Mouse (Mus musculus) heart, adult 18-20 months (tissue): Measurements from ENCODE around the gene Acd. TPM values are rescaled to one million over a fixed set of nuclear protein-coding genes. Genes with fewer than 3 reads are reported as not detected.

Experiments
- DNase-seq, 2 experiments: peaks; one replicate each; pipeline ENCODE4 v3.0.0; 2021 to 2022; ENCODE audit warnings: mixed read lengths in 1 of 2
- long read RNA-seq, 2 experiments: library from polyadenylated mRNA; stranded (forward); transcript quantifications; one replicate each; pipeline ENCODE4 v2.0.0; 2021
- total RNA-seq, 2 experiments: library from RNA; stranded (reverse); gene quantifications; 2 replicates each; pipeline ENCODE4 v1.2.3; 2021

Gene Acd
- 10 to 100 TPM; 11.0 to 12.6 TPM for total RNA-seq
- long read RNA-seq, experiment 1, transcript Acd-201 (11 exons, 3,154 nt) = major isoform, 6 of 8 reads
- long read RNA-seq, experiment 1, partial matches to known transcripts = 1 of 8 reads
- long read RNA-seq, experiment 1, other reads (novel, unspliced or antisense) = 1 of 8 reads
- long read RNA-seq, experiment 2, partial matches to known transcripts = 2 of 8 reads
- long read RNA-seq, experiment 2, other reads (novel, unspliced or antisense) = 2 of 8 reads

DNA sequence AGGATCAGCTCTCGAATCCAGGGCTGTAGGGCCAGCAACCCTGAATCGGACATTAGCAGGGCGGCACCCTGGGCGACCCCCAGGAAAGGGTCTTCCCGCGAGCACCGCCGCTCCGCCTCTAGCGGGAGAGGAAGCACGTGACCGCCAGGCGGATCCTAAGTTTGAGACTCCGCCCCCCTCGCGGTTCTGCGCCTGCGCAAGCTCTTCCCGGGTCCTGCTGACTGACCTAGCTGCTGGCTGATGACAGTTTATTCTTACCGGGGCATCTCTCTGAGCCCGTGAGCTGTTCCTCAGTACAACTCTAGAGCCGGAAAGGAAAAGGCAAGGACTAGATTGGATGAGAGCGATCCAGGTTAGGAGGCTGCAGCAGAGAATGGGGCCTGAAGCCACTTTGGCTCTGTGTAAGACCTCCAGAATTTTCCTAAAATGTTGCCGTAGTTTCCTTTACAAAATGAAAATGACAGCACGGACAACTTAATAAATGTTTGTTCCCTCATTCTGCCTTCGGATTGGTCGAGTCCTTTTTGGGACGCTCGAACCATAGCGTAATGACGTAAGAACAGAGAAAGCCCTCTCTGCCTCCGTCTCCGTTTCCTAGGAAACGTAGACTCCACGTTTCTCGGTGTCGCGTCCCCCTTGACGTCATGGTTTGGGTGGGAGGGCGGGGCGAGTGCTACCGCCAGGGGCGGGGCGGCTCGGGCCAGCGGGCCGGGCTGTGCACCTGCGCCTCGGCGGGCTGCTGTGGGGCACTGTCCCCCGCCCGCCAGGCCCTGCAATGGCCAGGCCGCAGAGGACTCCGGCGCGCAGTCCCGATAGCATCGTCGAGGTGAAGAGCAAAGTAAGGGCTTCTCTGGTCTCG, at the start of gene Acd, which contains the start of gene Pard6a:
Gene Acd (minus strand): TSS at position 137 of the 859 bp plus-strand sequence.
Gene Pard6a (plus strand): TSS at position 183 of the 859 bp plus-strand sequence.
- DNase-seq = peak; percentile 95 to 98

DNA sequence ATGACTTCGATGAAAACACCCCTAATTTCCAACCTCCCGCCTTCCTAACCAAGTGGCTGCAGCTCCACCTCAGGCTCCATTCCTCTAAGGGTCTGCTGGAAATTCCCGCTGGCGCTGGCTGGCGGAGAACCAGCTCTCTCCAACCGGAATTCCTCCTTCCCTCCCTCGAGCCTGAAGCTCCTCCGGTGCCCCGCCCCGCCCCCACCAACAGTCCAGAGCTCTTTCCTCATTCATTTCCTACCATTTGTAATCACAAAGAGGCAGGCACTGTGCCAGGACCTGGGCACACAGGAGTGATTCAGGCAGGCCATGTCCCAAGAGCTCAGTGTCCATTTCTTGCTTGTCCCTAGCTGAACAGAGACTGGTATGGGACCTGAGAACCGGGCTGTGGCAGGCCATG, 49.7 kb upstream of the Acd start:
- peak; percentile 72 for DNase-seq

DNA sequence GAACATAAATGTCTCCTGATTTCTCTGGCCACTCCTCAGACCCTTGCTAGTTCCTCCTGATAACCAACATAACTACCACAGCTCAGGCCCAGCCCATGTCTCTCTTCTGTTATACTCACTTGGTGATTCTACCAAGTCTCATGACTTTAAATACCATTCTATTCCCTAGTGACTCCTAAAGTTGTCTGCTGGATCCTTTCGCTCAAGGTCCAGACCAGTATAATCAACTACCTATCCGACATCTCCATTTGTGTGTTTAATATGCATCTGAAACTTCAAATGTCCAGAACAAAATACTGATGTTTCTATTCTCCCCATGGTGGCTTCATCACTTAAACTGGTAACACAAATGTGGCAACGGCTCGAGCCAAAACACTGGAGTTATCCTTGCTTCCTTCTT, 42.4 kb upstream of the Acd start:
- DNase-seq = no peak

DNA sequence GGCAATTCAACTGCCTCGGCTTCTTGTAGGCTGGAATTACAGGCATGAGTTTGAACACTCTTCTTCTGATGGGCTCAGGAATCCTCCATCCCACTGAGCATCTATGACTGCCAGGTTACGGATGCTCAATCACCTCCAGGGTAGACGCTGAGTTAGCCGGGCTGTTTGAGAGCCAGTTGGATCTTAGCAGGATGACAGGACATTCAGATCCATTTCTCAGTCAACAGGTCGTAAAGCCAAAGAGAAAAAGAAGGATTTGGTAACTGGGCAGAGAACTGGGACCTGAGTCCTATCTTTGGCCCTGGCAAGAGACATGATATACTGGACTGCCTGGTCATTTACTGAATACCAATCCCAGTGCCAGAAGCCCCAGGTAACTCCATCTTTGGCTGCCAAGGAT, 38.3 kb upstream of the Acd start:
- DNase-seq = no peak

DNA sequence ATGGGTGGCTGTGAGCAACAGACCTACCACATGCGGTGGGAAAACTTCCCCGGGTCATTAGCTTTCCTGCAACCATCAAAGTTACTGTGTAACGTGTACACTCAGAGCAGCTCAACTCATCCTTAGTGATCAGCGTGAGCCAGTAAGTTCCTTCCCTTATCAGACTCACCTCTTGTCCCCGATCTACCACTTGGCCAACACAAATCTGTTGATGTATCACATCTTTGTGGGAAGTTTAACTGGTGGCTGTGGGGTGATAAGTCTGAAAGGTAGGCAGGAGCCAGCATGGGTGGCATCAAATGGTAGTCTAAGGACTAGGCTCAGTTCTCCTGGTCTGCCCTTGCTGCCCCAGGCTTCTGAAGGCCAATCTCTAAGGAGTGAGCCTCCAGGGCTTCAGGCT, 31.3 kb upstream of the Acd start:
- DNase-seq = no peak

DNA sequence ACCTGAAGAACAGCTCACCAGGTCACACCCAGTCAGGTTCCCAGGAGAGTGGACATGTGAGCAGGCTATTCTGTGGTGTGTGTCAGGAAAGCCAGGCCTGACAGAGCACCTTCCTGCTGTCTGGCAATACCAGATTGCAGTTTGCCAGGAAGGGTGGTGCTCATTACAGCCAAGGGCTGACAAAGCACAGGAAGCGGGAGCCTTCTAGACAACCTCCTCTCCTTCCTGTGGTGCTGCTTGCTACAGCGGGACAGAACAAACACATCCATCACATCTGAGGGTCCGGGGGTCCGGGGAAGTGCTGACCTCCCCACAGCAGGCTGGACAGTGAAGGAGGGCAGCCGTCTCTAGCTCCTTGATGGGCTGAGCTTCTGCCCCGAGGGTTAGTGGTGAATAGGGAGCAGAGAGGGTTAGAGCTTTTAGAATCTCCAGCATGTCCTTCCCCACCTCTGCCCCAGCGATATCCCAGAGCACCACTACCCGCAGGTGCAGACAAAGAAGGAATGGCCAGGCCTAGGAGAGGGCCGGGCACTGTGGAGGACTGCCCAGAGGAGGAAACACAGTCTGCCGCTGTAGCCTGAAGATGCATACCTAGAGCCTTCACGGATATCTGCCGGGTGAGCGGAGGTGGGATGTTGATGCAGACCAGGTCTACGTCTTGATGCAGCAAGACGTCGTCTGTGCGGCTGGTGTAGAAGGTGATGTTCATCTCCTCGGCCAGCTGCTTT, 26.7 kb upstream of the Acd start:
- peak; percentile 65 to 89 for DNase-seq

DNA sequence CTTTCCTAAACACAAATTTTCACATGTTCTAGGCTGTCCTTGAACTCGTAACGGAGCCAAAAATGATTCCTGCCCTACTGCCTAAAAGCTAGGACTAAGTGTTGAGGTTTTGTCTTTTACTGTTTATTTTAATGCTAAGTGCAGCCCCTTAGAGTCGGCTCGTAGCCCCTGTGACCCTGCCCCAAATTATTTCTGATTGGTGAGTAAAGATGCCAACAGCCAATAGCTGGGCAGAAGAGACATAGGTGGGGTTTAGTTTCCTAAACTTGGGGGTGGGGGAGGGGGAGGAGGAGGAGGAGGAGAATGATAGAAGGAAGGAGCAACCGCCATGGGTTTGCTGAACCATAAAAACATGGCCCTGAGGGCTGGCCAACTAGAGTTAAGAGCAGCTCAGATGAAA, 24.8 kb upstream of the Acd start:
- DNase-seq = no peak

DNA sequence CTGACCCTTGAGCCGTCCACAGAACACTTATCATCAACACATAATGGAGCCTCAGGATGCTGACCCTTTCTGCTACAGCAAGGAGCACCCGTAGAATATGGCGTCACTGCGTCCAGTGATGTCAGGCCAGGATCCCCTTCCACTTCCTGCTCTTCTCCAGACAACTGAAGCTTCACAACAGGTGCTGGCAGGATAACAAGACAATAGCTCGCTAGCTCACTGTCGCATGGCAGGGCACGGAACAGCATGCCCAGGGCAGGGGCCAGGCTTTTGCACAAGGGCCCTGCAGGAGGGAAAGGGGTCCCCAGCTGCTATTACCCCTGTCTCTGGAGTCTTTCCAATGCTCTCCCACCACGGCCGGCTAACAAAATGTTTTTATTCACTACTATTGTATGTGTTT, 22.0 kb upstream of the Acd start:
- DNase-seq = no peak

DNA sequence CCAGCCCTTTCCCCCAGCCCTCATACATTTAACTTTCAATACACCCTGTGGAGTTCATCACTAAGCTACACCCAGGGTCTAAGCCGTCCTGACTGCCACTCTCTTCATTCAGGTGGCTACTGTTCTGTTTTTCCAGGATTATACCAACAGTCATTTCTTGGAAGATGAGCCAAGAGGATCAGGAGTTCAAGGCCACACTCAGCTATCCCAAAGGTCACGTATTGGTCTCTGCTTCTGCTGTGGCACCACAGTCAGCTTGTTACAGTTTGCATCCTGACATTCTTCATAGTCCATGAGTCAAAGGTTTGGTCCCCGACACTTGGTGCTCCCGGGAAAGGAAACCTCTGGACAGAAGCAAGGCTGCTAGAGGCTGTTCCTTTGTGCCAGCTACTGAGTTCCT, 18.7 kb upstream of the Acd start:
- no peak for DNase-seq

DNA sequence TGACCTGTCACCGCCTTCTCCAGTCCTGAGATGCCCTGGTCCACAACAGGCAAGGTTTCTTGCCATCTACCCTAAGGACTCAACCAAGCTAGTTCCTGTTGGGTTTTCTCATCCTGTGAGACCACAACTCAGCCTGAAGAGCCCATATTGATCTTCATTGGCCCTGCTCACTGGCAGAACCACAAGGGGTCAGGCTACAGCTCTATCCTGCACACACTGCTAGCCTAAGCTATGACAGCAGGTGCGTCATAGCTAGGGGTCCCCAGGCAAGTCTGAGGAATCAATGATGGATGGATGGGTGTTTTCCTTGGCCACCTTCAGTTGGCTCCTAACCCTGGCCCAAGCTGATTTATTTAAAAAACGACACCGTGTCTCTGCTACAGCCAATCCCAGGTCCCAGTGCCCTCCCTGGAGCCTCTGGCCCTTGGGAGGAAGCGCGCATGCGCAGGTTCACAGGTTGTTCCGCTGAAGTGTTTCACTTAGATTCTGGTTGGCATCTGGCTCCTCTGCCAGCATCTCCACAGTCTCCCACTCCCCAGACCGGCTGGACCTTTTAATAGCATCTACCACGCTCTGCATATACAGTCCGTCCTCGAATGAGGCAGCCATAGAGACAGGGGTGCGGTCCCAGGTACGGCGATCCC, 15.5 kb upstream of the Acd start:
- DNase-seq = no peak

DNA sequence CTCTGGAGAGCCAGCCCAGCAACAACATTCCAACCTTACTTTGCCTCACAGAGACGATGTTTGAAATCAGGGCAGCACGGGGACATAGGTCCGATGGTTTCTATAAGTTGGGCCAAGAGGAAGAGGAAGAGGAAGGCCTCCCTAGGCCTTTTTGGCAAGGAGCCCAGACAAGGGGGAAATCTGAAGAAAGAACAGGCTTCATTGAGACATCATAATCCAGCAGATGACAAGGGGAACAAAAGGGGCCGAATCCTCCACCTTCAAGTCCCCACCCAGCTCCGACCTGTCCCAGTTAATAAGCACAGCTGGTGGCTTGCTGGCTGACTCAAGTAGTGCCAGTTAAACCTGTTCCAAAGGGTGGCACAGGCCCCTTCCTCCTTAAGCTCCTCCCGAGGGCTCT, 14.1 kb upstream of the Acd start:
- DNase-seq = peak; percentile 34 to 42

DNA sequence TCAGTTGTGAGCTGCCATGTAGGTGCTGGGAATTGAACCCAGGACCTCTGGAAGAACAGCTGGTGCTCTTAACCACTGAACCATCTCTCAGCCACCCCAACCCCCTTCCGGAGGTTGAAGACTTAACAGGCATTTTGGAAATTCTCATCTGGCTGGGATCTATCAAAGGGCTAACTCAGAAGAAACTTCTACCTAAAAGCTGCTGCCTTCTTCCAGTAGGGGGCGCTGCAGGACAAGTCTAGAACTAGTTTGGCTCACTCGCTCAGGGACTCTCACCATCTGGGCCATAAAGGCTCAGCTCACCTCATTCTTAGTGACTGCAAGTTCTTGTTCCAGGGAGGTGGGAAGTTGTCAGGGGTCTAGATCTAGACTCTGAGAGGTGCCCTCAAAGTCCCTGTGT, 13.2 kb upstream of the Acd start:
- peak; percentile 87 to 97 for DNase-seq

DNA sequence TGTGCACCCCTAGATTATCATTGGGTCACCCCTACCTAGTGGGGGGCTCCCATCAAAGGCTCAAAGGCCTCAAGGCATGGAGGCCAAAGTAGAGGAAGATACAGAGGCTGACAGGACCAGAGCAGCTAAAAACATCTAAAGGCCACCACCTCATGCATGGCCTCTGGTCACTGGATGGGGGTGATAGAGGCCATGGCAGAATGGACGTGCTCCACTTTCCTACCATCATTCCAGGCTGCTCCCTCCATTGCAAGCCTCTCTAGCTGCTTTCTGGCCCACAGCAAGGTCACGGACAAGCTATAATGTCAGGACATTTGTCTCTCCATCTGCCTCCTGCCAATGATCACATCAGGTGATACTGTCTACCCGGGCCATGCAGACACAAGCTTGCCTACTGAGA, 11.4 kb upstream of the Acd start:
- no peak for DNase-seq

DNA sequence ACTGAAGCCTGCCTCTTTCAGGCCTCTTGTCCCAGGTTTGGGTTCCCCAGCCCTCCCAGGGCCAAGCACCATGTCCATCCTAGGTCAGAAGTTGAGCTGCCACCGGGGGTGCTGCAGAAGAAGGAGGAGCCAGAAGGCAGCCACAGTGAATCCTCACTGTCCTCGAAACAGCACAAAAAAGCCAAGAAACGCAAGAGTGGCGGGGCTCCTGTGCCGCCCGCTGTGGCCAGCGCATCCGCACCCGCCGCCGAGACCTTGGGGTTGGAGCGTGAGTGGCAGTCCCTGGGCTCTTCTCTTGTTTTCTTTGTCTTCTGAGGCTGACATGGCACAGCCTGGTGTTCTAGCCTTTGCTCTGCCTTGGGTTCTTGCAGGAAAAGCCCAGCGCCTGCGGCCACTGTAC, 8.4 kb upstream of the Acd start:
- DNase-seq = no peak

DNA sequence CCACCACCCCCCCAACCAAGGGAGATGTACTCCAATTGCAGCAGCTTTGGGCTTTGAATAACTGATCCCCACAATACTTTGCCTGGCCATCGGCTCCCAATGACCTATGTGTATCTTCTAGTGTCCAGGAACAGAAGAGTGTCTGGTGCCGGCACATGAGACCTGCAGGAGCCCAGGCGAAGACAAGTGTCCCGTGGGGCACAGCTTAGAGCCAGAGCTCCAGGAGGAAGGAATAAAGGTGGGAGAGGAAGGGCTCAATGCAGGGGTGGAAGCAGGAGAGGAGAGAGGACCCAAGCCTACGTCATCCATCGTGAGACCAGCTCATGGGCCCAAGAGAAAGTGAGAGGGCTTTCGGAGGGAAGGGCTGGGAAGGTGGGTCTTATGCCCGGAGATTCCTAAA, 7.8 kb upstream of the Acd start:
- DNase-seq = no peak

DNA sequence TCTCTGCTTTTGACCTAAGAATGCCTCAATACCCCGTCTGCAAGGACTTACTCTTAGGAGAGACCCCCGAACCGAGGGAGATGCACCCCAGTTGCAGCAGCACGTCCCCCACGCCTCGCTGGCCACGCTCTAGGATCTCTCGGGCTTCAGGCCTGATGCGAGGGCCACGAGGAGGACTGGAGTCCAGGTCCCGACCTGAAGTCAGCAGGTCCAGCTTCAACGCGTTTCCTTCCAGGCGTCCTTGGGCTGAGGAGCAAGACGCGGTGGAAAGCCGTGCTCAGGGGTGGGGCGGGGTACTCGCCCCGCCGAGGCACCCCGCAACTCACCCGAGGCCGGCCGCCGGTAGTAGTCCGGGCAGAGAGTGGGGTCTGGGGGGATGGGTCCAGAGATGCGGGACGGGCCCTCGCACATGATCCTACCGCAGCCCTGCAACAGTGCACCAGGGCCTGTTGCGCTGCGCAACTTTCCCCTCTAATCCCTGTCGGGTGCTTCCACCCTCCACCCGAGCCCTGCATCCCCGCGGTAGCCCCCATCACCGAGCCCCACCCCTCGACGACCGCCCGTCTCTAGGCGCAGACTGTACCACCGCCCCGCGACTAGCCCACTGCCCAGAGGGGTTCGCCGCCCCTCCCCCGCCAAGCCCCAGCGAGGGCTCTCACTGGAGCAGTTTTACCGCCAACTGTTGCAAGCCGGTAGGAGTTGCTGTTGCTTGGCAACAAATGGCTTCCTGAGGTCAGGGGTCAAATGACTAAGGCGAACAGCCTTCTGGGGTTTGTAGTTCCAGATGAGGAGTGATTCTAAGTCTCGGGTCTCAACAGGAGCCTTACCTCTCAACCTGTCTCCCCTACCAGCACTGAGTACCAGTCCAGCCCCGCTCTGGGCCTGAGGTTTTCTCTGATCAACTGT, 6.8 kb upstream of the Acd start, which contains the start of the genes 4933405L10Rik and Enkd1:
Gene 4933405L10Rik (plus strand): TSS at position 158 of the 906 bp plus-strand sequence.
Gene Enkd1 (minus strand): TSS at position 713 of the 906 bp plus-strand sequence.
- peak; percentile 91 to 93 for DNase-seq

DNA sequence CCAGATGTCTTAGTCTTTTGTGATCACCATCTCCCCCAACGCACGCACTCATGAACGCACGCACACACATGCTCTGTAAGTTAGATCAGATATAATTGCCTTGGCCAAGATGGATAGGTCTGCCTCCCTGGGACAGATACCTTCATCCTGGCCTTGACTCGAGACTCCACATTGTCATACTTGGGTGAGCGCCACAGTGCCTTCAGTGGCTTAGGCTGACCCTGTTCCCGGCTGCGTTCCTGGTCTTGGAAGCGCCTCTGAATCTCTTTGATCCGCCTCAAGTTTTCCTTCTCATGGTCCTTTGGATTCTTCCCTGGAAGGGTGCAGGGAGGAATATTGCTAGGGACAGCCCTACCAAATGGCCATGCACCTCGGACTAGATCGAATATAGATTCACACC, 5.5 kb upstream of the Acd start:
- no peak for DNase-seq

DNA sequence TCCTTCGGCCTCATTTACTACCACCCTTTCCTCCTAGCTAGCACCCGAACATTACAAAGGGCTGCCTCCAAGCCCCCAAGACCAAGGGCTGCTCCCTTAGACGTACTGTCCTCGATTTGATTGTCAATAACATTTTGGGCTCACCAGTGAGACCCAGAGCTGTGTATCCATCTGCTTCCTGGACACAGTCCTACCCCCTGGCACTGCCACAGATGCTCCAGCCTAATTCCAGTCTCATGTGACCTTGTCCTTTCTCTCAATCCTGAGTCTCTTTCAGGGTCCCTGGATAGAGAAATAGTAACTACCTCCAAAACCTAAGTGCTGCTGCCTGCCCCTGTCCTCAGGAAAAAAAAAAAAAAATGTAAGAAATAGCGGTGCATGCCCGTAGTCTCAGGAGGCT, 4.1 kb upstream of the Acd start:
- no peak for DNase-seq

DNA sequence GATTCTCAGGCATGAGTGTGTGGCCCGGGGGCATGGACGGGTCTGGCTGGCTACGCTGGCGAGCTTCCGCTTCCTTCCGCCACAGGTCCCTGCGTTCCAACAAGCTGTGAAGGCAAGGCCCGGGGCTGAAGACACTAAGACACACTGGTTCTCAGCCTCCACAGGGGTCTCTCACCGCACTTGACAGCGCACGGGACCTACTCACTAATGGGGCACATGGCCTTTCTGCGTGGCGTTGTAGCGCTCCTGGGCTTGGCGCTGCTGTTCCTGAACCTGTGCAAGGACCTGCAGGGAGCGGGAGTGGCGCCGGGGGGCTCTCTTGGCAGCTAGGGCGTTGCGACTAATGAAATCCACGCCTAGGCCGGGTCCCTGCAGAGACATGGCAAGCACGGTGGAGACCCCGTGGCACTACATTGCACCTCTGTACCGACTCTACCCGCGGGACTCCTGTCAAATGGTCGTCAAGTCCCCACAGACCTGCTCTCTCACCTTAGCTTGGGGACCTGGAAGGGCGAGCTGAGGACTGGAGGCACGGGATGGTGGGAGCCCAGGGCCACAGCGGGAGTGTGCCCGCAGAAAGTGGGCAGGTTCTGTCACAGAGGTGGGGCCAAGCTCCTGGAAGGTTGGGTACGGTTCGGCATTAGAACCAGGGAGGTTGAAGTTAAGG, 3.4 kb upstream of the Acd start:
- DNase-seq = no peak

DNA sequence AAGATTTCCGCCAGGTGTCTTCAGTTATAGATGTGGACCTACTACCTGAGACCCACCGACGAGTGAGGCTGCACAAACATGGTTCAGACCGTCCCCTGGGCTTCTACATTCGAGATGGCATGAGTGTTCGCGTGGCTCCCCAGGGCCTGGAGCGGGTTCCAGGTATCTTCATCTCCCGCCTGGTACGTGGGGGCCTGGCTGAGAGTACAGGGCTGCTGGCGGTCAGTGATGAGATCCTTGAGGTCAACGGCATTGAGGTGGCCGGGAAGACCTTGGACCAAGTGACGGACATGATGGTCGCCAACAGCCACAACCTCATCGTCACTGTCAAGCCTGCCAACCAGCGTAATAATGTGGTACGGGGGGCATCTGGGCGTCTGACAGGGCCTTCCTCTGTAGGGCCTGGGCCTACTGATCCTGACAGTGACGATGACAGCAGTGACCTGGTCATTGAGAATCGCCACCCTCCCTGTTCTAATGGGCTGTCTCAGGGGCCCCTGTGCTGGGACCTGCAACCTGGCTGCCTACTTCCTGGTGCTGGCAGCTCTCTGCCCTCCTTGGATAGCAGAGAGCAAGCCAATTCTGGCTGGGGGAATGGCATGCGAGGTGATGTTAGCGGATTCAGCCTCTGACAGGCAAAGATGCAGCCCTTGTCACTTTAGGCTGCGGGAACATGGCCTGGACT, 2.0 kb upstream of the Acd start:
- no peak for DNase-seq
